Mouse (Mus musculus) heart, postnatal 36 days (tissue): Measurements from ENCODE around the gene Wars. TPM values are rescaled to one million over a fixed set of nuclear protein-coding genes. Genes with fewer than 3 reads are reported as not detected.

ENCODE experiments used
- DNase-seq, 2 experiments: peaks; one replicate each; pipeline ENCODE4 v3.0.0; 2021 to 2022
- intact Hi-C: fragments of 180-260 bp; cut with DNase I; formaldehyde crosslinking; loops from one replicate; pipeline ENCODE4 v1.15.1; 2025
- total RNA-seq, 2 experiments: library from RNA; stranded (reverse); gene quantifications; 2 replicates each; pipeline ENCODE4 v1.2.3; 2021

Wars gene
- total RNA-seq, 2 experiments from 2014 or later: 32.5 to 40.6 TPM

DNA sequence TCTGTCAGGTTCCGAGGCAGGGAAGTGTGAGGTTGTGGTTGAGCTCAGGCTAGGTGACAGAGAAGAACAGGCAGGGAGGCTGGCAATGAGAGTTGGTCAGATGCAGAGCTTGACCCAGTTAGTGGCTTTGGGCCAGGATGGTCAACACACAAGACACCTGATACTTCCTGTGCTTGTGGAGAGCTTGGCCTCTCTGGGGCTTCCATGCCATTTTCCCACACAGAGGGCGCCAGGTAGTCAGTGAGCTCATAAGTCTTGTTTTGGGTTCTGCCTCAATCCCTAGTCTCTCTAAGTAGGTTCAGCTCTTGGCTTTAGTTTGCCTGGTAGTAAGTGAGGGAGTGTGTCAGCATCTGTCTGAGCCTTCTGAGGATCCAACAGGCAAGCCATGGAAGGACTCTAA, 18.5 kb upstream of the Wars start:
- no peak for DNase-seq
- intact Hi-C loops: no loop called here

DNA sequence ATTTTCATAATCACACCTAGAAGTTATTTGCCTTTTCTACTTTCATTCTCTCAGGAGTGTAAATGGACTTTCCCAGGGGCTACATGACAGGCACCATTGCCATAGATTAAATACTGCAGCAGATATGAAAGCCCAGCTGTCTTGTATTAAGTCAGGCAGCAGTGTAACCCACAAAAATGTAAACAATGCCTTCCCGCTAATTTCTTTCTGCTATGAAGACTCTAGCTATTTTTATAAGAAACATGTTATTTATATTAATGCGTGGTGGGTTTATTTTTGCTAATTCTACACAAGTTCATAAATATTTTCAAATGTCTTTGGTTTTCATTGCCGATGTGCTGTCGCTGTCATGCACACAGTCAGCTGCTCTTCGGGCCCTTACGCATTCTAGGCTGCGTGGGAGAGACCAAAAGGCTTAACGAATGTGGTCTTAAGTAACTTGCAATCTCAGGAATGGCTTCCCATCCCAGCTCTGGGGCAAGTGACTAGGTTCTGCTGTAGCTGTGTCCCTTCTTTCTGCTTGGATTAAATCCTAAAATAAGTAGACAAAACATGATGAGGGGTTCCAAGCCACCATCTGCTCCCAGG, 16.0 kb upstream of the Wars start:
- no peak for DNase-seq
- intact Hi-C loops: no loop called here

DNA sequence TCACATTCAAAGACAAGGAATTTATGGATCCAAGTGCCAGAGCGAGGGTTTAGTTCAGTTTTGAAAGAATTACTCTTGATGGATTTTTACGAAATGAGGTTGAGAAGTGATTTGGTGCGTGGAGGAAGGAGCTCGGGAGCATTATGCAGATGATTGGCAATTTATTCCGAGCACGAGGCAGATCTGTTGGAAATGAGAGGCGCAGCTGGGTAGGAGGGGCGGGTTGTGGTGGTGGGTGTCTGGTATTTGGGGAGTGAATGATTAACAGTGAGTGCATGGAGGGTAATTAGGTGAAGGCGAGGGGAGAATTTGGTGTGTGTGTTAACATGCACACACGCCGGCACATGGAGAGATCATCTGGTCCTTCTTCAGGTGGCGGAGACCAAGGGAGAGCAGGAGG, 12.4 kb upstream of the Wars start:
- DNase-seq: no peak
- intact Hi-C loops: no loop called here

DNA sequence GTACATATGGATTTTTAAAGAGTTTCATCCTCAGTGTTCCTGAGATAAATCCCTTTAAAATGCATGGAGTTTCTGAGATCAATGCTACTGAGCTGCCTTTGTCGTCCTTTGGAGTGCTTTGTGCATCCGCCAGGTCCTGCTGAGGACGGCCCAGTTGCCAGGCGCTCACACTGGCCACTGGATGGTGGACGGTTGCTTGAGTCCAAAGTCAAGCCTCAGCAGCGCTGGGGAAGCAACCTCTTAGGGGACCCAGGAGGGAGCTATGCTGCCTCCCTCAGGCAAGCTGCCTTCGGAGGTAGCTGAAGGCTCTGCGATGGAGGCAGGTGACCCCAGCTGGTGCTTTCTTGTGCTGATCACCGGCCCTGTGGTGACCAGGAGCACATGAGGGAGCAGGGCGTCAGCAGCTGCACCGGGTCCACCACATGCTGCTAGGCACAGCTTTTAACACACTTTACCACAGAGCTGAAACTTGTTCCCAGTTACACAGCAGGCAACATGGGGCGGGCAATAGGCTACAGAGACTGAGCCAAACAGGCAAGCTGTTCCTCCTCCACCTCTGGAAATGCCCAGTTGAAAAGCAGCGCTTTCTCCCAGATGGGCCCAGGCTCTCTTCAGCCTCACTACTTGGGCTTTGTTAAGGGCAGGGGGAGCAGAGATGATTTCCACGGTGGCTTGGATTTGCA, 11.8 kb upstream of the Wars start:
- intact Hi-C loops: no loop called here
- DNase-seq: no peak

DNA sequence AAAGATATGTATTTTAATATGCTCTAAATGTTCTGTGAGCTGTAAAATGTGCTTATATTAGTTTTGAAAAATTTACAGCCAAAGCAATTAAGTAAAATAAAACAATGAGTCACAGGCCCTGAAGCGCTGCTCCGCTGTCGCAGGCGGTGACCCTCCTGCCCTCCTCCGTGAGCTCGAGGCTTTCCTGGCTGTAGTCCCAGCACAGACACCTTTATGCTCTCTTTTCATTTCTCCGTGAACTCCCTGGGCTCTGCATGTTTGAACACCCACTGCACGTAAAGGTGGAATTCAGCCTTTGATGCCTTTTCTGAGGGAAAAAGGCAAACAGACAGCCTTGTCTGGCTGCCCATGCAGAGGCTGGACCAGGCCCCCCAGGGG, 10.3 kb upstream of the Wars start:
- DNase-seq: no peak
- intact Hi-C loops: loop anchor here (5.0 kb wide), 2 partner anchors 88 to 1493 kb away; no protein-coding TSS in a partner anchor

DNA sequence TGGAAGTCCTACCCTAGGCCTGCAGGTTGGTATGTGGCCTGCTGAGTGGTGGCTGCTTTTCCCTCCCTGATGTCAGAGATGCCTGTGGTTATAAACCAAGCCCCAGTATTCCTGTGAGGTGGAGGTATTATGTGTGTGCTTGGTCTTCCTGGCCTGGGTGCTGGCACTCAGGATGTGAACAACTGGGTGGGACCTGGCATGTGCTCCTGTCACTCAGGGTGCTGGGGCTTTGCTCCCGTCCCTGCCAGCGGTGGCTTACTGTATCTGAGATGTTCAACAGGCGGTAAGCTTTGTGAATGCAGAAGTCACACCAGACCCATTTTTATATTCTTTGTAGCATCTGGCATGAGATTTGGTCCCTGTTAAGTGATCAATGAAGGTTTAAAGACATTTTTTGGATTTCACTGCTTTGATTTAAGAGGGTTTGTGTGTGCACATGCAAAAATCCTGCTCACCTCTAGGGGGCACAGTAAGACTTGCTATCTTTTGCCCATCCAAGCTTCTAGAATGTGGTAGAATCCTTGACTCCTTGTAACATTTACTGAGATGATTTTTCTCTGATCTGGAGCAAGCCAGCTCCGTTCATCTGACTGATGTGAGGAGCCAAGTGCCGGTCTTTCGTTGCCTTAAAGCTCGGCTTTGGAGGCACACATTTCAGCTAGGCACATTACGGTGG, 9.8 kb upstream of the Wars start:
- DNase-seq: peak; percentile 41 to 51
- intact Hi-C loops: loop anchor here (1.0 to 5.0 kb wide), 4 partner anchors 89 to 1494 kb away; no protein-coding TSS in a partner anchor

DNA sequence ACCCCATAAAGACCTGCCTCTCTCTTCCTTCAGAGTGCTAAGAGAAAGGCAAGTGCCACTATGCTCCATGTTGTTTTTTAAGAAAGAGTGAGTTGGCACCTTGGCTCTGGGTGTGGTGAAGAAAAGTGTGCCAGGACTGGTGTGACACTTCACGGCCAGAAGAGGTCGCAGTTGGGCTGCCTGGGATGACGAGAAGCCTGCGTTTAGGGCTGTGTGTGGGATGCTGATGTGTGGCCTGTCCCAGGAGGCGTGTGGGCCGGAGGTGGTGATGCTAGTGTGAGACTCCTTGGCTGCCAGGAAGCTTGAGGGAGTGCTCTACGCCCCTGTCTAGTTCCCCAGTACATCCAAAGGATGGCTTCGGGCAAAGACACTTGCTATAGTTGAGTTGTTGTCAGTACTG, 9.0 kb upstream of the Wars start:
- intact Hi-C loops: loop anchor here (1.0 to 5.0 kb wide), 4 partner anchors 89 to 1494 kb away; no protein-coding TSS in a partner anchor

DNA sequence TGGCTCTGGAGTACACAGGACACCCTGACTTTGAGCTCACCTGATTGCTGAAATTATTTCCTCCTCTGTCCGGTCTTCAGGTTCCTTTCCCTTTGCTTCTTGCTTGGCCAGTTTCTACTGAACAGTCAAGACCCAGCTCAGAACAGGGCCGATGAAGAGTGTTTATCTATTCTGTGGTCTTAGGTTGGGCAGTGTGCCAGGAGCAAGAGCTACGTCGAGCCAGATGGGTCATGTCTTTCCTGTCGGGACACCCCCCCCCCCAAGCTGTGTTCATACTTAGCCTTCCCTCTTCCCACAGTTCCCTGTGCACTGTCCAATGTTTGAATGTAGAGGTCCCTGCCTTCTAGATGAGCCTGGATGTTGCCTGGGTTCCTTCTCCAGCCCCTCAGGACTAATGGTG, 7.4 kb upstream of the Wars start:
- no peak for DNase-seq
- intact Hi-C loops: loop anchor here (5.0 kb wide), 2 partner anchors 91 to 1496 kb away; no protein-coding TSS in a partner anchor

More for the DNA sequence above, 9.0 kb upstream of the Wars start:
- peak; percentile 63 to 68 for DNase-seq

DNA sequence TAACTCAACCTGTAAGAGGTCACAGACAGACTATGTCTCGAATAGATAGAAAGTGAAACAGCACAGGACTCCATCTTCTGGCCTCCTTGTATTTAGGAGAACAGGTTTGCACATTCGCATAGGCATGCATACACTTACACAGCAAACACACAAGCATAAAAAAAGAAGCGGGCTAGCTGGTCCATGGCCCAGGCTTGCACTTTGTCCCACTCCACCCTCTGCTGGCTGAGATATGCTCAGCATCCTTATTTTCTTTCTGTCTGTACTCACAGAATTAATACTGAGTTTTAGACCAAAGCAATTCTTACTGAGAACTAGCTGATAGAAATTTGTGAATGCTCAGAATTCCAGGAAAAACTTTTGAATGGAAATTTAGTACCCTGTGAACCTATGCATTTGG, 2.0 kb upstream of the Wars start:
- intact Hi-C loops: no loop called here

DNA sequence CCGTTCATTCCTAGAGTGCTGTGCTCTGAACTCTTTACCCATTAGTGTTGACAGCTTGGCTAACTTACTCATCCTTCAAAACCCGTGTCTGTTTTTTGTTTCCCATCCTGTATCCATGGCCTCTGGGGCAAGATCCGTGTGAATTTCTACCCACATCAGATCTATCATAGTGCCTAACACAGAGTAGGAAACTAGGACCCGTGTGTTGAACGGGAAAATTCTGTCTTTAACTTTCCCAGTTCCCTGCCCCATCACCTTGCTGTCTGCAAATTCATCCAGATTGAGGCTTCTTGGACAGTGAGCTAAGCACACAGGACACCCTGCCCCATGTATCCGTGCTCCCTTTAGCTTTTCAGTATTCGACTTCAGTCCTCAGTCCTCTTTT, 450 bp upstream of the Wars start:
- intact Hi-C loops: loop anchor here (5.0 kb wide), 2 partner anchors 82 to 102 kb away; partner anchors contain the start of gene Yy1
- DNase-seq: no peak

More for the DNA sequence above, 2.0 kb upstream of the Wars start:
- DNase-seq: no peak

DNA sequence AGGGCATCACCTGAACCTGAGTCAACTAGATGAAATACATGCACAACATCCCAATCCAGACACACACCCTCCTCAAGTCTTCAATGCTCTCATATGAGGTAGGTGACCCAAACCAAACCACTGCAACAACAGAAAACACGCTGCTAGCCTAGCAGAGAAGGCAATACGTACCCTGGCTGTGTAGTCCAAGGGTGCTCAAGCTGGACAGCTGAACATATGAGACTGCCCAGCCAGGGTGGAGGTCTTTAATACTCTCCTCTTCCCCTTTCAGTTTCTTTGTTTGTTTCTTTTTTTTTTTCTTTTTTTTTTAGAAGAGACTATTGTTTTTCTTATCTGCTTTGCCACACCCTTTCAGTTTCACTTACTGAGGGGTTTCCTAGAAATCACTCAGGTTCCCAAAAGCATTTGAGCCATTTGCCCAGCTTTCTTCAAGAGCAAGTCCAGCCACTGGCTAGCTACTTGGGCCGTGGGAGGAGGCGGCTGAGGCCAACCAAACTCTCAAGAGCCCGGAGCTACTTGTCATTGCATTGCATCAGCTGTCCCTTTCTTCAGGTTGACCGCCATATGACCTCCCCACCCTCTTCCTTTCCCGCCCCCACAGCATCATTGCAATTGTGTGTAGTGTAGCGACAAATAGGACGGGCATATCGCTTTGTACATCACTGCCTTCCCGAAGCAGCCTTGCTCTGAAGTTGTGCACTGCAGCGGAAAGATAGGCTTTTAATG, 822 bp downstream of the Wars start, which contains the start of gene Wdr25:
Gene Wdr25, plus strand, starts transcription at position 643 of the 726 bp plus-strand sequence.
- peak; percentile 4 to 24 for DNase-seq
- intact Hi-C loops: loop anchor here (2.0 to 5.0 kb wide), 3 partner anchors 56 to 101 kb away; partner anchors contain the start of genes Slc25a47 and Yy1

DNA sequence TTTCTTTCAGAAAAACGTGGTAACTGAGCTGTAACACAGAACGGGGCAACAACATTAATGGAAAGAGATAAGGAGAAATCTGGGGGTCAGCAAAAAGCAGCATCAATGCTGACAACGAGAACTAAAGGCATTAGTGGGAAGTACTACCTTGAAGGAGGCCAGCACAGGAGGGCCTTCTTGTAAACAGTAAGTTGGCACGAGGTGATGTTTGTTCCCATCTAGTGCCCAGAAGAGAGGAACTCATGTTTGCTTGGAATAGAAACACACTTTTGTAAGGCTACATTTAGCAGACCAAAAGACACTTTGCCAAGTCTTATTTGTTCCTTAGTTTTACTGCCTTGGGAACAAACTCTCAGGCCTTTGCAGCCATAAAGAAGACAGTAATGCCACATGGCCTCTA, 5.3 kb downstream of the Wars start:
- no peak for DNase-seq
- intact Hi-C loops: no loop called here

DNA sequence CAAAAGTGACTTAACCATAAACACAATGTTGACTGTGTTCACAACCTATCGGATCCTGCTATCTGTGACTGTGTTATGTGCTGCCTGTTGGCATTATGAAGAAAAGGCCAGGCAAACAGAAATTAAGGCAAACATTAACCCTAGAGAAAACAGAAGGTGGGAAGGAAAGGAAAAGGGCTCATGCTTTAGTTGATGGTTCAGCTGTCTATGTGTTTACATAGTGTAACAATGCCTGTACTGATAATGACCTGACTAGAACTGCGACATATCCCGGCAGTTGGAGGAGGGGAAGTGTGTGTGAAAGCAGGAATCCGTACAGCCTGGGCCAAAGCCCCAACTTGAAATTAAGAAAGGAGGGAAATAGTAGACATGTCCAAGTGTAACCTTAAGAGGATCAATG, 6.9 kb downstream of the Wars start:
- intact Hi-C loops: no loop called here
- no peak for DNase-seq

DNA sequence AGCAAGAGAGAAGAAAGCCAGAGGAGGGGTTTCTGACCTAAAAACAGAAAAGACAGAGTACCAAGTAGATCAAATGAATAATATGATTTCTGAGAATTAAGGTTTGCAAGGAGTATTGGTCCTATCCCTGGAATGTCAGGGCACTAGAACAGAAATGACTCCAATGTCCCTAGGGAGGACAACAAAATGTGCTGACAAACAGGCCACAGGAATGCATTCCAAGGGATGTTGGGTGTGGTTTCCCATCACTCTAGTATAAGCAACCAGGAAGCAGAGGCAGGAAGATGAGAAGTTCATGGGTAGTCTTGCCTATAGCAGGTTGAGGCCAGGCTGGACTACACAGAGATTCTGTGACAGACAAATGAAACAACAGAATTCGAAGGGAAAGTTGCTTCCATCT, 8.1 kb downstream of the Wars start:
- no peak for DNase-seq
- intact Hi-C loops: no loop called here

DNA sequence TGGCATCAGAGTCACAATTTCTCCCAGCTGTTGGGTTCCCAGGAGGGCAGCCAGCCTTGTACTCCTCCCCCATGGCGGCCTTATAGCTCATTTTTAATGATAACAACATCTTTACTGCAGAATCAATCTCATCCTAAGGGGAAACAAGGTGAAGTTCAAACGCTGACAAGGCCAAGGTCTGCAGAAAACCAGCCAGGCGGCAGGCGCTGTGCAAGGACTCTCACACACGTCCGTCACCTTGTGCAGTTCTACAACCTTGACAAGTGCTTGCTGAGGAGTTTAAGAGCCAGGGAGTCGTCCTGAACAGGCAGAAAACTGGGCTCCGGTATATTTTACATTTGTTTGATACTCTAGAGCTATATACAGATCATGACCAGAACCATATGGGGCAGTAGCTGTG, 11.2 kb downstream of the Wars start:
- intact Hi-C loops: no loop called here
- DNase-seq: no peak

DNA sequence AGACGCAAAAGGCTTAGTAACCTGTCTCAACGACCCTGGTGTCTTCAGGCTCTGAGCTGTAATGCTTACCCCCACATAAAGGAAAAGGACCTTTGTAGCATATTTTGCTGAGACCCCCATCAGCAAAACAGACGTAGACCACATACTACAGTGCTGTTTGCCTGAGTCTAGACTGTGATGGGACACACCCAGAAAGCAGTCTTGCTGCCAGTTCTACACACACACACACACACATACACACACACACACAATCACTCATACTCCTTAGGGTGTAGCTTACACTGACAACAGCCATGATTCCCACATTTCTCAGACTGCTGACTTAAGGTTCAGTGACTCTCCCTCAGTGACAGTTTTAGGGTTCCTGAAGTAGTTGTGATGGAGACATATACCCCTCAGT, 12.8 kb downstream of the Wars start:
- intact Hi-C loops: no loop called here
- DNase-seq: no peak

DNA sequence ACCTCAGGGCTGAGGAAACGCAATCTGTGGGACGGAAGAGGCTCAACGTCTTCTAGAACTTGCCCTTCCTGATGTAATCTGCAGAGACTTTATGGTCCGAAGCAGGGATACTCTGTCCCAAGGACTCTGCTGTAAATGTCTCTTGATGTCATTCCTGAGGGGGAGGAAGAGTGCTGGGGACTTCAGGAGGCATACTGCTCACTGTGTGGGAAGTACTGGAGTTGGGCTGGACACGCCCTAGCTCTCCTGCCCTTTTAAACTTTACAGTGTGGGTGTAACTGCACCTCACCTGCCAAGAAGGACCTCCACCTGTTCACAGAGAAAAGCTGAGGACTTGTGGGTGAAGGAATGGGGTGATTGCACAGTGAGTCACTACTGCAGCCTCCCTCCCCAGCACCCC, 13.4 kb downstream of the Wars start:
- DNase-seq: no peak
- intact Hi-C loops: no loop called here

DNA sequence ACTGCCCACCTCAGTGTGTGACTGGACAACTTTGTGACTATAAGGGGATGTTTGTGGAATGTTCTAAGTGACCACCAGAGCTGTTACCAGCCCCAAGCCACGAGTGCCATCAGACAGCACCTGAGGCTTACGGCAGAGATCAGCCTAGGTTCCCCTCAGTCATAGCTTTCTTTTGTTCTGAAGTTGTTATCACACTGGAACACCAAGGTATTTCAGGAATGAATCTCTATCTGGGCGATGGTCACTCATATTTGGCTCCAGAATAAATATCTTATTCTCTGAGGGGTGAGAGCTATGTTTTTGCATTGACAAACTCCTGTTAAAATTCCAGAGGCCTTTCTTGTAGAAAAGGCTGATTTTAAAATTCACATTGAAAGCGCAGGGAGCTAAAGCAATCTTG, 14.8 kb downstream of the Wars start:
- intact Hi-C loops: no loop called here
- no peak for DNase-seq

DNA sequence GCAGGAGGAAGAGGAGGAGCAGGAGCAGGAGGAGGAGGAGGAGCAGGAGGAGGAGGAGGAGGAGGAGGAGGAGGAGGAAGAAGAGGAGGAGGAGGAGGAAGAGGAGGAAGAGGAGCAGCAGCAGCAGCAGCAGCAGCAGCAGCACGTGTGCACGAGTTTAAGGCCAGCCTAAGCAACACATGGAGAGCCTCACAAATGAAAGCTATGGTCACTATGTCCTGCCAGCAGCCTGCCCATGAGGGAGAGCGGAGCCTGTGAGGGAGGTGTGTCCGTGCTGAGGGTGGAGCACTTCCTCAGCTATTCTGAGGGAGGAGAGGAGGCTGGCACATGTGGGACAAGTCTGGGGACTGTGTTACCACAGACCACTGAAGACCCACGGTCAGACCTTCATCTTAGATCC, 20.9 kb downstream of the Wars start:
- no peak for DNase-seq
- intact Hi-C loops: no loop called here

DNA sequence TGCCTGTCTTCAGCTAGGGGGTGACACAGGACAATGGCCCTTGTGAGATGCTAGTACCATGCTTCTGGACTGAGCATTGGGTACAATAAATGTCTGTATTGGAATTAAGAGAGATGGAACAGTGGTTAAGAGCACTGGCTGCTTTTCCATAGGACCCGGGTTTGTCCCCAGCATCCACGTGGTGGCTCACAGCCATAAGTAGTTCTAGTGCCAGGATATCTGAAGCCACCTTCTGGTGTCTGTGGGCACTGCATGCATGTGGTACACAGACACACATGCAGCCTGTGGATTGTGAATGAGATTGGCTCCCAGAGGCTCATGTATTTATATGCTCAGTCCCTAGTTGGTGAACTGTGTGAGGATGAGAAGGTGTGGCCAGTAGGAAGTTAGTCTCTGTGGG, 24.4 kb downstream of the Wars start:
- no peak for DNase-seq
- intact Hi-C loops: no loop called here

DNA sequence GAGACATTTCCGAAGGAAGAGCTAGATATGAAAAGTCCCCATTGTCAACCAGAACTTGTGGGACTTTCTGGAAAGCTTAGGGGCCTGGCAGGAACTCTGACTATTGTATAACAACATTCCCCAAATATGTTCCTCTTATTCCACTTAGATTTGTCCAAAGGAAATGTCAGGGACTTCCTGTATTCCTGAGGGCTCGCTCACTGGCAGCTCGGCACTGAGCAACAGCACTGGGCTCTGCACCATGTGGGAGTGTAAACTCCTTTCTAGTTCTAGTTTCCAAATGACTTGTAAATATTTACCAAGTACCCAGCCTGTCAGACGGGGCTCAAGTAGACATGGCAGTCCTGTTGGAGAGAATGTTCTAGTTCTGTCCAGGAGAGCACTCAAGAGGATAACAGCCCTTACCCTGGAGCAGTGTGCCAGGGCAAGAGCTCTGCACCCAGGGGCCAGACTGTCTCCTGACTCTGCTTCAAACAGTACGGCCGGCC, 28.9 kb downstream of the Wars start:
- DNase-seq: no peak
- intact Hi-C loops: no loop called here
